Mouse (Mus musculus) testis, adult 2 months (tissue): Measurements from ENCODE around the gene Rbfox3.

Source experiments
- CTCF ChIP-seq: fragments of 200-500 bp; IDR thresholded peaks from 2 replicates; pipeline ENCODE4 v1.5.1; 2012; ENCODE audit warnings: low read depth, mild to moderate bottlenecking, inconsistent platforms, low read length, moderate library complexity; ENCODE audit not compliant: control insufficient read depth, insufficient read depth, insufficient replicate concordance
- POLR2A ChIP-seq: fragments of 200-500 bp; IDR thresholded peaks from 2 replicates; pipeline ENCODE4 v1.6.1; 2012; ENCODE audit warnings: low read depth, mild to moderate bottlenecking, inconsistent platforms, low read length, moderate library complexity; ENCODE audit not compliant: control insufficient read depth

- no peak for TF ChIP-seq CTCF
- TF ChIP-seq POLR2A, result no peak
Observed at GRCm38 (mm10) chr11:118921852-118922251, 10.5 kb upstream of the Rbfox3 start.
